In genomic region chr9:48525566-48525965, GRCm38 (mm10) we compare ENCODE assay signal across 17 mouse cellular contexts. TPM values are rescaled to one million over a fixed set of nuclear protein-coding genes. Genes with fewer than 3 reads are reported as not detected.
DNase-seq lines count a peak whose midpoint lies in the region; ATAC-seq lines count a peak whose summit lies in the region.
"Had no signal": no experiment of that assay in that cellular context is flagged by ENCODE, and none has a peak within 500 bp of the region (broad histone marks: within the 10 kb centered on the region; RNA-seq: fewer than 3 reads in every experiment).

No protein-coding gene starts in this region.

- H3K27me3 ChIP-seq in hindbrain, embryonic 14.5 days (ENCODE audit: control insufficient read depth, insufficient read depth, low read length), result no peaks in the 10 kb centered on the region
- no peaks in the 10 kb centered on the region for H3K27me3 ChIP-seq in kidney, embryonic 16.5 days (ENCODE audit: insufficient read depth, low read length)
- H3K27me3 ChIP-seq: limb, embryonic 13.5 days; neural tube, embryonic 13.5 days had no signal

- WGBS in hindbrain, embryonic 14.5 days, result 14% methylated on average over 1 of the region's 1 CpGs
- 10% methylated on average over 1 of the region's 1 CpGs for WGBS in kidney, embryonic 16.5 days

- no peak overlapping the region for H3K9ac ChIP-seq in hindbrain, embryonic 14.5 days
- no peak overlapping the region for H3K9ac ChIP-seq in kidney, embryonic 16.5 days (replicated peaks; ENCODE audit: low read length)
- H3K9ac ChIP-seq: limb, embryonic 13.5 days; neural tube, embryonic 13.5 days had no signal

- peak; percentile 61 for DNase-seq in heart, adult 11 months
- no peak for DNase-seq in heart, postnatal 14 days
- DNase-seq in thymus, postnatal 4 days, result peak; percentile 12
- no peak for DNase-seq in thymus, adult 18-20 months
- no peak for DNase-seq in hindbrain, embryonic 14.5 days (ENCODE audit: low spot score)
- no peak for DNase-seq in ovary, adult 18-20 months (ENCODE audit: low spot score)
- DNase-seq: cerebellum, postnatal 25 days; gastrocnemius, postnatal 14 days; heart, postnatal 36 days had no signal

- H3K4me3 ChIP-seq in hindbrain, embryonic 14.5 days (replicated peaks; ENCODE audit: low read length), result no peak overlapping the region
- no peak overlapping the region for H3K4me3 ChIP-seq in kidney, embryonic 16.5 days (ENCODE audit: low read length)
- H3K4me3 ChIP-seq: heart, embryonic 10.5 days; limb, embryonic 13.5 days; neural tube, embryonic 13.5 days had no signal

- no peaks in the 10 kb centered on the region for H3K4me1 ChIP-seq in hindbrain, embryonic 14.5 days (replicated peaks; ENCODE audit: control insufficient read depth, insufficient read depth, low read length)
- no peaks in the 10 kb centered on the region for H3K4me1 ChIP-seq in kidney, embryonic 16.5 days (ENCODE audit: insufficient read depth, low read length)
- H3K4me1 ChIP-seq: heart, embryonic 10.5 days; limb, embryonic 13.5 days; neural tube, embryonic 13.5 days had no signal

- no peak overlapping the region for H3K27ac ChIP-seq in hindbrain, embryonic 14.5 days
- H3K27ac ChIP-seq in kidney, embryonic 16.5 days (ENCODE audit: low read length), result no peak overlapping the region
- H3K27ac ChIP-seq: heart, embryonic 10.5 days; limb, embryonic 13.5 days; neural tube, embryonic 13.5 days had no signal

- no peaks in the 10 kb centered on the region for H3K9me3 ChIP-seq in hindbrain, embryonic 14.5 days (ENCODE audit: control insufficient read depth, low read length)
- H3K9me3 ChIP-seq in kidney, embryonic 16.5 days (ENCODE audit: low read length), result no peaks in the 10 kb centered on the region
- H3K9me3 ChIP-seq: G1E; heart, embryonic 10.5 days; limb, embryonic 13.5 days; neural tube, embryonic 13.5 days had no signal

- no peak overlapping the region for H3K4me2 ChIP-seq in hindbrain, embryonic 14.5 days (replicated peaks)
- H3K4me2 ChIP-seq in kidney, embryonic 16.5 days (replicated peaks; ENCODE audit: low read depth, low read length), result no peak overlapping the region
- H3K4me2 ChIP-seq: limb, embryonic 13.5 days; neural tube, embryonic 13.5 days had no signal

- H3K36me3 ChIP-seq in hindbrain, embryonic 14.5 days (replicated peaks; ENCODE audit: control insufficient read depth, insufficient read depth), result no peaks in the 10 kb centered on the region
- no peaks in the 10 kb centered on the region for H3K36me3 ChIP-seq in kidney, embryonic 16.5 days (ENCODE audit: insufficient read depth, low read length)
- H3K36me3 ChIP-seq: G1E; heart, embryonic 10.5 days; limb, embryonic 13.5 days; neural tube, embryonic 13.5 days had no signal

- ATAC-seq in megakaryocyte, adult 5-6 weeks (ENCODE audit: poor library complexity, severe bottlenecking), result peak; percentile 69
- ATAC-seq in hindbrain, embryonic 14.5 days (ENCODE audit: low FRiP score), result no peak
- no peak for ATAC-seq in kidney, embryonic 16.5 days (ENCODE audit: low FRiP score, low TSS enrichment)
- ATAC-seq: forebrain, embryonic 16.5 days; midbrain, embryonic 16.5 days had no signal

- intact Hi-C loops in heart, postnatal 14 days (cut with DNase I), result no loop called here

RNA-seq across cellular contexts. Expression of gene Gm5617, which starts 30.3 kb away (rescaled TPM):
- total RNA-seq in heart, postnatal 14 days (2021), result 10 to 100 TPM; 18.5 to 23.1 TPM
- 14.3 and 18.5 TPM in 2 replicates for total RNA-seq in megakaryocyte, adult 5-6 weeks (2015)
- total RNA-seq in megakaryocyte, adult 5-6 weeks (2017), result 19.7 and 26.8 TPM in 2 replicates
- polyA plus RNA-seq in hindbrain, embryonic 14.5 days (2014; fragmentation: Nextera tagmentation; extraction: Ambion mirVana), result 19.1 and 28.4 TPM in 2 replicates
- polyA plus RNA-seq in kidney, embryonic 16.5 days (2015; fragmentation: Nextera tagmentation; extraction: Ambion mirVana), result 31.5 and 34.6 TPM in 2 replicates

RNA-seq across cellular contexts. Expression of gene Rbm7, which starts 30.5 kb away (rescaled TPM):
- 10 to 100 TPM; 26.8 to 29.6 TPM for total RNA-seq in heart, postnatal 14 days (2021)
- 126 and 130 TPM in 2 replicates for total RNA-seq in megakaryocyte, adult 5-6 weeks (2015)
- total RNA-seq in megakaryocyte, adult 5-6 weeks (2017), result 115 and 132 TPM in 2 replicates
- polyA plus RNA-seq in hindbrain, embryonic 14.5 days (2014; fragmentation: Nextera tagmentation; extraction: Ambion mirVana), result 78.8 and 80.7 TPM in 2 replicates
- 122 and 126 TPM in 2 replicates for polyA plus RNA-seq in kidney, embryonic 16.5 days (2015; fragmentation: Nextera tagmentation; extraction: Ambion mirVana)

RNA-seq across cellular contexts. Expression of gene Rexo2, which starts 45.1 kb away (rescaled TPM):
- total RNA-seq in heart, postnatal 14 days (2021), result 10 to 100 TPM; 57.4 to 62.1 TPM
- 109 and 112 TPM in 2 replicates for total RNA-seq in megakaryocyte, adult 5-6 weeks (2015)
- 141 and 168 TPM in 2 replicates for total RNA-seq in megakaryocyte, adult 5-6 weeks (2017)
- 83.7 and 98.8 TPM in 2 replicates for polyA plus RNA-seq in hindbrain, embryonic 14.5 days (2014; fragmentation: Nextera tagmentation; extraction: Ambion mirVana)
- 110 and 118 TPM in 2 replicates for polyA plus RNA-seq in kidney, embryonic 16.5 days (2015; fragmentation: Nextera tagmentation; extraction: Ambion mirVana)

Comparison
In these comparisons a context has a peak if more than half of its experiments do, and no peak if none do; other contexts are left out.
1. DNase-seq: peak in heart, adult 11 months (single experiment) and thymus, postnatal 4 days (single experiment); none in heart, postnatal 14 days (0 of 2), thymus, adult 18-20 months (0 of 2), hindbrain, embryonic 14.5 days (single experiment) and ovary, adult 18-20 months (single experiment).